Mouse (Mus musculus) left cerebral cortex, adult 9 months (tissue): ENCODE measurements around the gene Herc3.

ENCODE experiments used
- DNase-seq, 2 experiments: peaks; one replicate each; pipeline ENCODE4 v3.0.0; 2022; ENCODE audit warnings: low spot score in 2 of 2

Gene Herc3

GRCm38 (mm10) chr6:58859517-58859916 is 28.3 kb downstream of the Herc3 start:
- no peak for DNase-seq

- DNase-seq = no peak
Measured at GRCm38 (mm10) chr6:58862446-58862993, 31.3 kb downstream of the Herc3 start.

GRCm38 (mm10) chr6:58863631-58864235 is 32.5 kb downstream of the Herc3 start:
- DNase-seq = no peak

- DNase-seq = peak in 1 of 2 experiments; percentile 37
Measured at GRCm38 (mm10) chr6:58867858-58868257, 36.6 kb downstream of the Herc3 start.

GRCm38 (mm10) chr6:58879572-58879971 is 48.3 kb downstream of the Herc3 start:
- no peak for DNase-seq

GRCm38 (mm10) chr6:58879987-58880386 is 48.7 kb downstream of the Herc3 start:
- no peak for DNase-seq

- DNase-seq = no peak
Measured at GRCm38 (mm10) chr6:58880861-58881260, 49.6 kb downstream of the Herc3 start.

- no peak for DNase-seq
Measured at GRCm38 (mm10) chr6:58881363-58881762, 50.1 kb downstream of the Herc3 start.

- peak in 1 of 2 experiments; percentile 35 for DNase-seq
Measured at GRCm38 (mm10) chr6:58882271-58882670, 51.0 kb downstream of the Herc3 start.

GRCm38 (mm10) chr6:58889917-58890316 is 58.7 kb downstream of the Herc3 start:
- DNase-seq = no peak

- no peak for DNase-seq
Measured at GRCm38 (mm10) chr6:58893307-58893706, 62.0 kb downstream of the Herc3 start.

GRCm38 (mm10) chr6:58894994-58895393 is 63.7 kb downstream of the Herc3 start:
- DNase-seq = no peak

- no peak for DNase-seq
Measured at GRCm38 (mm10) chr6:58896648-58897047, 65.4 kb downstream of the Herc3 start.

- no peak for DNase-seq
Measured at GRCm38 (mm10) chr6:58899076-58899475, 67.8 kb downstream of the Herc3 start.

- DNase-seq = no peak
Measured at GRCm38 (mm10) chr6:58900536-58900935, 69.3 kb downstream of the Herc3 start.

- DNase-seq = peak in 1 of 2 experiments; percentile 56
Measured at GRCm38 (mm10) chr6:58903171-58903570, 71.9 kb downstream of the Herc3 start.

GRCm38 (mm10) chr6:58904551-58904950 is 73.3 kb downstream of the Herc3 start:
- no peak for DNase-seq

- peak in 1 of 2 experiments; percentile 82 for DNase-seq
Measured at GRCm38 (mm10) chr6:58906852-58907261, 75.6 kb downstream of the Herc3 start, which contains the start of gene Nap1l5. Nap1l5 (minus strand) TSS chr6:58907076.

GRCm38 (mm10) chr6:58907336-58907735 is 76.1 kb downstream of the Herc3 start:
- no peak for DNase-seq

- DNase-seq = no peak
Measured at GRCm38 (mm10) chr6:58907791-58908190, 76.5 kb downstream of the Herc3 start.

- no peak for DNase-seq
Measured at GRCm38 (mm10) chr6:58912842-58913241, 81.6 kb downstream of the Herc3 start.

- no peak for DNase-seq
Measured at GRCm38 (mm10) chr6:58913551-58913950, 82.3 kb downstream of the Herc3 start.

- DNase-seq = no peak
Measured at GRCm38 (mm10) chr6:58913971-58914370, 82.7 kb downstream of the Herc3 start.

GRCm38 (mm10) chr6:58916498-58916897 is 85.2 kb downstream of the Herc3 start:
- DNase-seq = no peak
